Mouse (Mus musculus) adrenal gland, adult (tissue): ENCODE measurements around the gene Cyren.

ENCODE experiments used
- DNase-seq, 2 experiments: peaks; one replicate each; pipeline ENCODE4 v3.0.0; 2022 to 2023; ENCODE audit warnings: low spot score in 1 of 2; ENCODE audit not compliant: inconsistent age in 2 of 2

The Cyren gene

GRCm38 (mm10) chr6:34867995-34868350 is 9.9 kb downstream of the Cyren start:
- peak in 1 of 2 experiments; percentile 17 for DNase-seq

GRCm38 (mm10) chr6:34867301-34867994 is 10.4 kb downstream of the Cyren start:
- peak in 1 of 2 experiments; percentile 18 for DNase-seq

- DNase-seq: peak in 1 of 2 experiments; percentile 20
These were observed 11.1 kb downstream of the Cyren start for GRCm38 (mm10) chr6:34866786-34867185.

GRCm38 (mm10) chr6:34865711-34866593 is 11.9 kb downstream of the Cyren start:
- DNase-seq: peak; percentile 38 to 66

- DNase-seq: peak in 1 of 2 experiments; percentile 67
These were observed 12.6 kb downstream of the Cyren start for GRCm38 (mm10) chr6:34865213-34865612.

GRCm38 (mm10) chr6:34863786-34864514 is 13.9 kb downstream of the Cyren start:
- no peak for DNase-seq

GRCm38 (mm10) chr6:34862791-34863403 is 15.0 kb downstream of the Cyren start, which contains the start of gene Tmem140:
Gene Tmem140, plus strand, starts transcription at chr6:34863146.
- peak; percentile 64 to 90 for DNase-seq

GRCm38 (mm10) chr6:34862381-34862780 is 15.5 kb downstream of the Cyren start:
- peak; percentile 55 to 76 for DNase-seq

GRCm38 (mm10) chr6:34861546-34862053 is 16.3 kb downstream of the Cyren start:
- DNase-seq: peak in 1 of 2 experiments; percentile 29

- DNase-seq: no peak
These were observed 45.5 kb downstream of the Cyren start for GRCm38 (mm10) chr6:34832352-34832751.

GRCm38 (mm10) chr6:34824406-34824805 is 53.5 kb downstream of the Cyren start:
- no peak for DNase-seq
